Mouse (Mus musculus): ENCODE measurements at regions not wholly inside any gene's neighbourhood (a gene's known extent, or its start where the extent isn't known, plus 50 kb on each side); places are given as distances from the start of the nearest gene placed in this dataset.

DNA sequence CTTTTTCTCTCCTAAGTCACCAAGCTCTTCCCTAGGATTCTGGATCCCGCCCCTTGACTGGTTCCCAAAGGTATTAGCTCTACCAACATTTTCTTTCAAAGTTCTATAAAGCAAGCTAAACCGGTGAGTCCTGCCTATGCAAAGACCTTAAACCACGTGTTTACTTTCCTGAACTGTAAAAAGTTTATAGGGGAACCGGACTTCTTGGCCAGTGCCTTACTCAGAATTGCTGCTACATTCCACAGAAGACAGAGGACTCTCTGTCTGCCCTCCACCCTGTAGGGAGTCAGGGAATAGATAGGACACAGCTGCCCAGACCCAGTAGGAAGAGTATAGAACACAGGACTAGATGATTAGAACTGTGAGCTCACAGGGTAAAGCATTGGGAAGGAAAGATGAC, 257.2 kb downstream of the Cdc5l start:
- no peak for TF ChIP-seq GATA1 (IDR thresholded peaks at IDR 0.05; ENCODE audit: borderline replicate concordance, low read length)
- no peak for TF ChIP-seq FLI1 (IDR thresholded peaks at IDR 0.05; ENCODE audit: low read length)

Data from megakaryocyte, embryonic 14.5 days (primary cell).